Mouse (Mus musculus): ENCODE measurements around the gene Mfsd4b1.

- TF ChIP-seq CTCF (IDR thresholded peaks at IDR 0.05; ENCODE audit: control insufficient read depth, insufficient read depth, low read length) (no peak), POLR2A (IDR thresholded peaks at IDR 0.05; ENCODE audit: borderline replicate concordance, control insufficient read depth, low read depth, low read length) (no peak)
These were observed at the start of gene Mfsd4b1 for GRCm38 (mm10) chr10:40024554-40025428.
